Mouse (Mus musculus) limb, embryonic 10.5 days (tissue): ENCODE results near the gene Tmem63a. TPM values are rescaled to one million over a fixed set of nuclear protein-coding genes. Genes with fewer than 3 reads are reported as not detected.
"Not testable (repeated sequence)": the region's sequence is repeated elsewhere in the genome, so short reads cannot be mapped to it uniquely, and the experiment has no call there.

Experiments
- DNase-seq: peaks from one replicate; pipeline ENCODE4 v3.0.0-alpha.2; 2017; ENCODE audit warnings: low spot score
- H3K27ac ChIP-seq: fragments of 300-500 bp; sonication (generic); 2 replicates; pipeline ENCODE4 v1.5.1; 2016; ENCODE audit warnings: mild to moderate bottlenecking
- H3K27me3 ChIP-seq: fragments of 300-500 bp; sonication (generic); 2 replicates; pipeline ENCODE4 v1.6.1; 2016; ENCODE audit warnings: low read depth, mild to moderate bottlenecking; ENCODE audit not compliant: poor library complexity, severe bottlenecking
- H3K36me3 ChIP-seq: fragments of 300-500 bp; sonication (generic); 2 replicates; pipeline ENCODE4 v1.6.1; 2016; ENCODE audit warnings: mild to moderate bottlenecking, moderate library complexity
- H3K4me1 ChIP-seq: fragments of 300-500 bp; sonication (generic); 2 replicates; pipeline ENCODE4 v1.6.1; 2016
- H3K4me3 ChIP-seq: fragments of 300-500 bp; sonication (generic); 2 replicates; pipeline ENCODE4 v1.5.1; 2016; ENCODE audit warnings: mild to moderate bottlenecking, moderate library complexity
- H3K9me3 ChIP-seq: fragments of 300-500 bp; sonication (generic); replicated peaks from 2 replicates; pipeline ENCODE4 v1.6.1; 2016; ENCODE audit warnings: mild to moderate bottlenecking
- WGBS: fragments of 180-500 bp; shearing (Covaris S2); methylation state at CpG from one replicate; pipeline ENCODE4 v1.1.7; 2016; 5-methylcytosine and 5-hydroxymethylcytosine counted together
- polyA plus RNA-seq: library from polyadenylated mRNA; unstranded; fragments of >200 nt; fragmentation: Nextera tagmentation; extraction: Ambion mirVana; gene quantifications from 2 replicates; pipeline ENCODE4 v1.2.1, GENCODE M21; 2016

Tmem63a gene
- polyA plus RNA-seq, 1 experiment from 2014 or later, result 6.2 TPM

- DNase-seq, result no peak
- no peaks in the 10 kb centered on the region for H3K36me3 ChIP-seq
- no peaks in the 10 kb centered on the region for H3K27me3 ChIP-seq
- H3K9me3 ChIP-seq, result no peaks in the 10 kb centered on the region
- H3K4me3 ChIP-seq, result no peak overlapping the region
- no peaks in the 10 kb centered on the region for H3K4me1 ChIP-seq
- WGBS, result 86% methylated on average over 24 of the region's 24 CpGs
- H3K27ac ChIP-seq, result no peak overlapping the region
Measured at GRCm38 (mm10) chr1:180979484-180980251, 37.5 kb downstream of the Tmem63a start.

GRCm38 (mm10) chr1:180980464-180980863, 38.3 kb downstream of the Tmem63a start:
- no peaks in the 10 kb centered on the region for H3K9me3 ChIP-seq
- no peak overlapping the region for H3K4me3 ChIP-seq
- DNase-seq, result no peak
- no peaks in the 10 kb centered on the region for H3K4me1 ChIP-seq
- H3K36me3 ChIP-seq, result no peaks in the 10 kb centered on the region
- 57% methylated on average over 2 of the region's 2 CpGs for WGBS
- H3K27ac ChIP-seq, result no peak overlapping the region
- H3K27me3 ChIP-seq, result no peaks in the 10 kb centered on the region

- not testable (repeated sequence) for H3K4me1 ChIP-seq
Measured at GRCm38 (mm10) chr1:180981298-180982046, 39.3 kb downstream of the Tmem63a start.

GRCm38 (mm10) chr1:180986701-180987100, 44.6 kb downstream of the Tmem63a start:
- Histone ChIP-seq H3K4me1 (no peaks in the 10 kb centered on the region), H3K27ac (no peak overlapping the region), H3K36me3 (no peaks in the 10 kb centered on the region), H3K27me3 (no peaks in the 10 kb centered on the region), H3K9me3 (no peaks in the 10 kb centered on the region), H3K4me3 (no peak overlapping the region)
- 93% methylated on average over 8 of the region's 8 CpGs for WGBS
- no peak for DNase-seq

More at GRCm38 (mm10) chr1:180981298-180982046, 39.3 kb downstream of the Tmem63a start:
- not testable (repeated sequence) for H3K27ac ChIP-seq, H3K27me3 ChIP-seq, H3K4me3 ChIP-seq, H3K9me3 ChIP-seq, DNase-seq, H3K36me3 ChIP-seq
- 85% methylated on average over 7 of the region's 7 CpGs for WGBS

GRCm38 (mm10) chr1:180987759-180988158, 45.6 kb downstream of the Tmem63a start:
- no peaks in the 10 kb centered on the region for H3K36me3 ChIP-seq
- H3K27me3 ChIP-seq, result no peaks in the 10 kb centered on the region
- H3K9me3 ChIP-seq, result no peaks in the 10 kb centered on the region
- H3K4me3 ChIP-seq, result no peak overlapping the region
- H3K27ac ChIP-seq, result no peak overlapping the region
- H3K4me1 ChIP-seq, result no peaks in the 10 kb centered on the region
- WGBS, result 4% methylated on average over 9 of the region's 9 CpGs
- DNase-seq, result peak; percentile 89

GRCm38 (mm10) chr1:180990671-180991070, 48.5 kb downstream of the Tmem63a start:
- no peak for DNase-seq
- Histone ChIP-seq H3K27me3 (no peaks in the 10 kb centered on the region), H3K27ac (no peak overlapping the region), H3K36me3 (no peaks in the 10 kb centered on the region), H3K9me3 (no peaks in the 10 kb centered on the region), H3K4me1 (no peaks in the 10 kb centered on the region), H3K4me3 (no peak overlapping the region)
- 66% methylated on average over 3 of the region's 3 CpGs for WGBS

GRCm38 (mm10) chr1:180992142-180992541, 50.0 kb downstream of the Tmem63a start:
- Histone ChIP-seq H3K4me1 (no peaks in the 10 kb centered on the region), H3K9me3 (no peaks in the 10 kb centered on the region), H3K27me3 (no peaks in the 10 kb centered on the region), H3K27ac (no peak overlapping the region), H3K36me3 (no peaks in the 10 kb centered on the region), H3K4me3 (no peak overlapping the region)
- DNase-seq, result no peak
- 59% methylated on average over 3 of the region's 3 CpGs for WGBS

- Histone ChIP-seq H3K27me3 (no peaks in the 10 kb centered on the region), H3K4me3 (0 out of 2 replicates have a peak overlapping the region, but pooled peaks have one; percentile 0), H3K9me3 (no peaks in the 10 kb centered on the region), H3K4me1 (peaks cover 26% of the 10 kb centered on the region), H3K36me3 (no peaks in the 10 kb centered on the region), H3K27ac (peak overlapping the region; percentile 63)
- WGBS, result 16% methylated on average over 10 of the region's 10 CpGs
- peak; percentile 70 for DNase-seq
Measured at GRCm38 (mm10) chr1:181000501-181001092, 58.5 kb downstream of the Tmem63a start.

GRCm38 (mm10) chr1:181001217-181001616, 59.1 kb downstream of the Tmem63a start:
- H3K9me3 ChIP-seq, result no peaks in the 10 kb centered on the region
- peaks cover 26% of the 10 kb centered on the region for H3K4me1 ChIP-seq
- 91% methylated on average over 3 of the region's 3 CpGs for WGBS
- no peak overlapping the region for H3K4me3 ChIP-seq
- DNase-seq, result no peak
- 0 out of 2 replicates have a peak overlapping the region, but pooled peaks have one; percentile 21 for H3K27ac ChIP-seq
- no peaks in the 10 kb centered on the region for H3K27me3 ChIP-seq
- H3K36me3 ChIP-seq, result no peaks in the 10 kb centered on the region

GRCm38 (mm10) chr1:181001621-181002020, 59.5 kb downstream of the Tmem63a start:
- H3K27ac ChIP-seq, result 0 out of 2 replicates have a peak overlapping the region, but pooled peaks have one; percentile 19
- H3K4me1 ChIP-seq, result peaks cover 26% of the 10 kb centered on the region
- H3K4me3 ChIP-seq, result no peak overlapping the region
- no peaks in the 10 kb centered on the region for H3K9me3 ChIP-seq
- DNase-seq, result no peak
- 86% methylated on average over 3 of the region's 3 CpGs for WGBS
- no peaks in the 10 kb centered on the region for H3K27me3 ChIP-seq
- H3K36me3 ChIP-seq, result no peaks in the 10 kb centered on the region

- no peaks in the 10 kb centered on the region for H3K27me3 ChIP-seq
- H3K9me3 ChIP-seq, result no peaks in the 10 kb centered on the region
- no peak for DNase-seq
- 83% methylated on average over 2 of the region's 2 CpGs for WGBS
- H3K4me3 ChIP-seq, result no peak overlapping the region
- H3K4me1 ChIP-seq, result peaks cover 26% of the 10 kb centered on the region
- H3K27ac ChIP-seq, result no peak overlapping the region
- H3K36me3 ChIP-seq, result no peaks in the 10 kb centered on the region
Measured at GRCm38 (mm10) chr1:181003790-181004189, 61.6 kb downstream of the Tmem63a start.

- Histone ChIP-seq H3K4me3 (no peak overlapping the region), H3K27ac (no peak overlapping the region), H3K36me3 (no peaks in the 10 kb centered on the region), H3K9me3 (no peaks in the 10 kb centered on the region), H3K4me1 (peaks cover 20% of the 10 kb centered on the region), H3K27me3 (no peaks in the 10 kb centered on the region)
- WGBS, result 84% methylated on average over 8 of the region's 8 CpGs
- DNase-seq, result no peak
Measured at GRCm38 (mm10) chr1:181005331-181005730, 63.2 kb downstream of the Tmem63a start.

- 87% methylated on average over 6 of the region's 6 CpGs for WGBS
- Histone ChIP-seq H3K27ac (no peak overlapping the region), H3K4me1 (peaks cover 12% of the 10 kb centered on the region), H3K4me3 (no peak overlapping the region), H3K36me3 (no peaks in the 10 kb centered on the region), H3K27me3 (no peaks in the 10 kb centered on the region), H3K9me3 (no peaks in the 10 kb centered on the region)
- DNase-seq, result no peak
Measured at GRCm38 (mm10) chr1:181007831-181008230, 65.7 kb downstream of the Tmem63a start.
